Mouse (Mus musculus) olfactory bulb, adult 2 months (tissue): ENCODE results near the gene Frmd4b. TPM values are rescaled to one million over a fixed set of nuclear protein-coding genes. Genes with fewer than 3 reads are reported as not detected.
"Not testable (repeated sequence)": the region's sequence is repeated elsewhere in the genome, so short reads cannot be mapped to it uniquely, and the experiment has no call there.

Source experiments
- H3K27ac ChIP-seq: fragments of 200-500 bp; 2 replicates; pipeline ENCODE4 v1.5.1; 2012; ENCODE audit warnings: low read depth, low read length; ENCODE audit not compliant: insufficient read depth
- H3K4me1 ChIP-seq: fragments of 200-500 bp; 2 replicates; pipeline ENCODE4 v1.6.1; 2012; ENCODE audit warnings: low read length; ENCODE audit not compliant: control insufficient read depth, insufficient read depth
- H3K4me3 ChIP-seq: fragments of 200-500 bp; 2 replicates; pipeline ENCODE4 v1.5.1; 2012; ENCODE audit warnings: mild to moderate bottlenecking, low read depth, low read length, moderate library complexity; ENCODE audit not compliant: insufficient read depth
- CTCF ChIP-seq: fragments of 200-500 bp; IDR thresholded peaks from 2 replicates; pipeline ENCODE4 v1.5.1; 2012; ENCODE audit warnings: low read depth, mild to moderate bottlenecking, low read length, moderate library complexity; ENCODE audit not compliant: insufficient read depth
- POLR2A ChIP-seq: fragments of 200-500 bp; IDR thresholded peaks from 2 replicates; pipeline ENCODE4 v1.6.1; 2012; ENCODE audit warnings: mild to moderate bottlenecking, low read depth, low read length, moderate library complexity; ENCODE audit not compliant: insufficient read depth
- WGBS: fragments of 180-500 bp; shearing (Covaris S2); methylation state at CpG from one replicate; pipeline ENCODE4 v1.1.7; 2018; 5-methylcytosine and 5-hydroxymethylcytosine counted together
- polyA plus RNA-seq: library from polyadenylated mRNA; stranded (reverse); fragments of >200 nt; gene quantifications from 2 replicates; pipeline ENCODE4 v1.2.4, GENCODE M21; 2012; ENCODE audit warnings: low replicate concordance; ENCODE audit not compliant: missing spikeins, insufficient read depth, insufficient read length

Frmd4b gene
- polyA plus RNA-seq, 1 experiment, result not detected

- Histone ChIP-seq H3K4me1 (peaks cover 2% of the 10 kb centered on the region), H3K4me3 (no peak overlapping the region), H3K27ac (no peak overlapping the region)
- TF ChIP-seq POLR2A, result no peak
- no peak for TF ChIP-seq CTCF
- 94% methylated on average over 16 of the region's 16 CpGs for WGBS
These were observed 344.2 kb downstream of the Frmd4b start for GRCm38 (mm10) chr6:97273058-97273710.

DNA sequence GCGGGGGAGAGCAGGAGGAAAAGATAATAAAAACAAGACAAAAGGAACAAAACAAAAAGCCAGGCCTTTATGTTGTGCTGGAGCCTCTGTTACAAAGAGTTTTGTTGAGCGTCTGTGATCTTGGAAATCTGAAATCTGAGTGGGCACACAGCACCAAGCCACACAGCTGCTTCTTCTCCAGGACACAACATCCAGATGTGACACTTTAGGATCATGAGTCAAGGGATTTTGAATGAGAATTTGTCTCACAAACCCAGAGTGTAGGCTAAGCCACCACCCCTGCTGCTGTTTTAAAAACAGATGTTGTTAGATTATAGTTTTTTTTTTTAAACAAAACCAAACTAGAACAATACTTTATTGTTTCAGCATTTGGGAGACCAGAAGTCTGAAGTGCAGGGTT is 345.0 kb downstream of the Frmd4b start:
- TF ChIP-seq CTCF (no peak), POLR2A (no peak)
- no peak overlapping the region for H3K4me3 ChIP-seq
- 80% methylated on average over 2 of the region's 2 CpGs for WGBS
- no peak overlapping the region for H3K27ac ChIP-seq
- no peaks in the 10 kb centered on the region for H3K4me1 ChIP-seq

GRCm38 (mm10) chr6:97269596-97269995 is 347.7 kb downstream of the Frmd4b start:
- TF ChIP-seq CTCF, result no peak
- TF ChIP-seq POLR2A, result no peak
- H3K27ac ChIP-seq, result no peak overlapping the region
- no peak overlapping the region for H3K4me3 ChIP-seq
- WGBS, result 73% methylated on average over 11 of the region's 11 CpGs
- H3K4me1 ChIP-seq, result no peaks in the 10 kb centered on the region

DNA sequence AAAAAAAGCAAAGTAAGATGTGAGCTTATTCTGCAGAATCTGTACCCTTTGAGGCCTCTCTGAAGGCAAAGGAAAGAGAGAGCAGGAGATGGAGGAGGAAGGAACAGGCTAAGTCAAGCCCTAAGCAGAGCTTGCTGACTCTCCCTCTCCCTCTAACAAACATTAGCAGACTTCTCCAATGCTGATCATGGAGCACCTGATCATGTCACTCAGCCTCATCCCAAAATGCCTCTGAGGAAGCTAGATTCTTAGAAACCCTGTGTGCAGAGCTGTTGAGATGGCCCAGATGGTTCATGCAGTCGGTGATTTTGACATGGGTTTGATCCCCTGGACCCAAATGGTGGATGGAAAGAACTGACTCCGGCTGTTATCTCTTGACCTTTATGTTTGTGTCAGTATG is 350.2 kb downstream of the Frmd4b start:
- Histone ChIP-seq H3K4me1 (no peaks in the 10 kb centered on the region), H3K27ac (no peak overlapping the region), H3K4me3 (no peak overlapping the region)
- TF ChIP-seq POLR2A (no peak), CTCF (no peak)
- 97% methylated on average over 2 of the region's 2 CpGs for WGBS

GRCm38 (mm10) chr6:97266661-97267060 is 350.7 kb downstream of the Frmd4b start:
- H3K4me3 ChIP-seq, result no peak overlapping the region
- WGBS, result 92% methylated on average over 4 of the region's 4 CpGs
- TF ChIP-seq CTCF, result no peak
- no peak for TF ChIP-seq POLR2A
- H3K4me1 ChIP-seq, result no peaks in the 10 kb centered on the region
- no peak overlapping the region for H3K27ac ChIP-seq

DNA sequence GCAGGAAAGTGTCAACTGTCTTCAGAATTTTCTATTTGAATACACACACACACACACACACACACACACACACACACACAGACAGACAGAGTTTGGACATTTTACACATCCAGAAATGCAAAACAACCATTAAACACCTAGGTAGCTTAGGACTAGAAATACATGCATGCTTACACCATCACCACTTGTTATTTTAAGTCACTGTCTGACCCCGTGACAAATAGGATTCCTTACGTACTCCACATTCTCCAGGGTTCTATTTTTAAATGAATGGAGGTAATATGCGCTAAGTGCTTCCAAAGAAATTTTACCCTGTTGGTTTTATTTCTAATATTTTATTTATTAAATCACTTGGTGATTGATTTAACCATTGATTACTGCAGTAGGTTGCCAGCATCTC is 351.6 kb downstream of the Frmd4b start:
- TF ChIP-seq CTCF (no peak), POLR2A (no peak)
- WGBS, result 93% methylated on average over 3 of the region's 3 CpGs
- Histone ChIP-seq H3K4me3 (no peak overlapping the region), H3K4me1 (no peaks in the 10 kb centered on the region), H3K27ac (no peak overlapping the region)

- Histone ChIP-seq H3K27ac (no peak overlapping the region), H3K4me3 (no peak overlapping the region), H3K4me1 (no peaks in the 10 kb centered on the region)
- 86% methylated on average over 8 of the region's 8 CpGs for WGBS
- no peak for TF ChIP-seq POLR2A
- no peak for TF ChIP-seq CTCF
These were observed 352.1 kb downstream of the Frmd4b start for GRCm38 (mm10) chr6:97265240-97265639.

DNA sequence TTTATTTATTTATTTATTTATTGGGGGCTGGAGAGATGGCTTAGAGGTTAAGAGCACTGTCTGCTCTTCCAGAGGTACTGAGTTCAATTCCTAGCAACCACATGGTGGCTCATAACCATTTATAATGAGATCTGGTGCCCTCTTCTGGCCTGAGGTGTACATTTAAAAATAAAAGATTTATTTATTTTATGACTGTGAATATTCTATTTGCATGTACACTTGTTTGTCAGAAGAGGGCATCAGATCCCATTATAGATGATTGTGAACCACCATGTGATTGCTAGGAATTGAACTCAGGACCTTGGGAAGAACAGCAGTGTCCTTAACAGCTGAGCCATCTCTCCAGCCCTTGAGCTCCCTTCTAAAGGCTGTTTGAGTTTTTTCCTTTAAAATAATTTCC is 353.6 kb downstream of the Frmd4b start:
- not testable (repeated sequence) for H3K4me3 ChIP-seq, H3K4me1 ChIP-seq, H3K27ac ChIP-seq

- TF ChIP-seq POLR2A (no peak), CTCF (no peak)
- no peak overlapping the region for H3K27ac ChIP-seq
- H3K4me1 ChIP-seq, result no peaks in the 10 kb centered on the region
- no peak overlapping the region for H3K4me3 ChIP-seq
- WGBS, result 93% methylated on average over 4 of the region's 4 CpGs
These were observed 355.1 kb downstream of the Frmd4b start for GRCm38 (mm10) chr6:97262229-97262628.

GRCm38 (mm10) chr6:97259926-97260325 is 357.4 kb downstream of the Frmd4b start:
- not testable (repeated sequence) for H3K4me1 ChIP-seq, H3K27ac ChIP-seq, H3K4me3 ChIP-seq
- WGBS, result 90% methylated on average over 2 of the region's 2 CpGs
